Mouse (Mus musculus) limb, embryonic 11.5 days (tissue): ENCODE results near the gene Ahnak. TPM values are rescaled to one million over a fixed set of nuclear protein-coding genes. Genes with fewer than 3 reads are reported as not detected.

Source experiments
- ATAC-seq: fragments of 200-750 bp; cut with Nextera tagmentation; 2 replicates; pipeline ENCODE4 v1.8.0; 2017; ENCODE audit warnings: low read depth; ENCODE audit not compliant: insufficient number of reproducible peaks, low FRiP score, low TSS enrichment
- DNase-seq: peaks from one replicate; pipeline ENCODE4 v3.0.0-alpha.2; 2015; ENCODE audit warnings: low spot score
- H3K27ac ChIP-seq: fragments of 300-500 bp; sonication (generic); replicated peaks from 2 replicates; pipeline ENCODE4 v1.5.1; 2014; ENCODE audit warnings: low read depth, mild to moderate bottlenecking, low read length
- H3K27me3 ChIP-seq: fragments of 300-500 bp; sonication (generic); 2 replicates; pipeline ENCODE4 v1.6.1; 2014; ENCODE audit warnings: mild to moderate bottlenecking, low read length, mixed read lengths; ENCODE audit not compliant: control insufficient read depth, insufficient read depth
- H3K36me3 ChIP-seq: fragments of 300-500 bp; sonication (generic); 2 replicates; pipeline ENCODE4 v1.6.1; 2014; ENCODE audit warnings: mild to moderate bottlenecking, low read length, moderate library complexity, mixed read lengths; ENCODE audit not compliant: control insufficient read depth, insufficient read depth
- H3K4me1 ChIP-seq: fragments of 300-500 bp; sonication (generic); 2 replicates; pipeline ENCODE4 v1.6.1; 2014; ENCODE audit warnings: low read length, mixed read lengths; ENCODE audit not compliant: control insufficient read depth, insufficient read depth
- H3K4me2 ChIP-seq: fragments of 300-500 bp; sonication (generic); 2 replicates; pipeline ENCODE4 v1.6.1; 2014; ENCODE audit warnings: low read depth, mild to moderate bottlenecking, moderate library complexity; ENCODE audit not compliant: severe bottlenecking
- H3K4me3 ChIP-seq: fragments of 300-500 bp; sonication (generic); 2 replicates; pipeline ENCODE4 v1.5.1; 2014; ENCODE audit warnings: low read depth, low read length
- H3K9ac ChIP-seq: fragments of 300-500 bp; sonication (generic); 2 replicates; pipeline ENCODE4 v1.6.1; 2014; ENCODE audit warnings: mild to moderate bottlenecking, low read length
- H3K9me3 ChIP-seq: fragments of 300-500 bp; sonication (generic); 2 replicates; pipeline ENCODE4 v1.6.1; 2016; ENCODE audit warnings: low read length; ENCODE audit not compliant: control insufficient read depth
- WGBS: fragments of 180-500 bp; shearing (Covaris S2); extraction: QIAGEN DNeasy Blood & Tissue Kit; methylation state at CpG from one replicate; pipeline ENCODE4 v1.1.7; 2014; 5-methylcytosine and 5-hydroxymethylcytosine counted together
- polyA plus RNA-seq: library from polyadenylated mRNA; unstranded; fragments of >200 nt; fragmentation: Nextera tagmentation; extraction: Ambion mirVana; gene quantifications from 2 replicates; pipeline ENCODE4 v1.2.1, GENCODE M21; 2014

Gene Ahnak
- polyA plus RNA-seq = 7.7 and 8.9 TPM in 2 replicates

DNA sequence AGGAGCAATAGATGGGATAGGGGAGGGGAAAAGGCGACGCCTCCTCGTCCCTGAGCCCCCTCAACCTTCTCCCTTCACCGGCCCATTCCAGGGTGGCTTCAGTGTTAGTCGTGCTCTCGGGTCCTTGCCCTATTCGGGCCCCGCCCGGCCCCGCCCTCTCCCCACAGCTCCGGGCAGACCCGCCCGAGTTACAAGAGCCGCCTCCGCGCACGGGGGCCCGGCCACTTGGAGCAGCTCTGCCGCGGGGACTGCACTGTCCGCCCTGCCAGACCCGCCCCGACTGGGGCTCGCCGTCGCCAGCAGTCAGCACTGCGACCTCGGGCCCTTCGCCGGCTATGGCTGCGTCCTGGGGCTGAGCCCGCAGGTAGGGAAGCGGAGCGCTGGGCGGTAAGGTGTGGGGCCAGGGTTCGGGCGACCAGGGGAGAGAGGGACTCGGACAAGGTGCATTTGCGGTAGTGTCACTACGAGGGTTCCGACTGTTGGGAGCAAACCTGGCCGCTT, at the start of gene Ahnak:
Gene Ahnak, plus strand, starts transcription at position 219 of the 501 bp plus-strand sequence.
- Histone ChIP-seq H3K9me3 (no peaks in the 10 kb centered on the region), H3K27ac (peak within 1 kb of the TSS; percentile 83), H3K4me3 (peak within 1 kb of the TSS; percentile 78), H3K36me3 (no peaks in the 10 kb centered on the region), H3K4me2 (peak within 1 kb of the TSS; percentile 91), H3K4me1 (peaks cover 36% of the 10 kb centered on the region), H3K9ac (peak within 1 kb of the TSS; percentile 78), H3K27me3 (0 out of 2 replicates have a peak, but pooled peaks cover 6% of the 10 kb centered on the region)
- ATAC-seq = peak; percentile 48
- DNase-seq = peak; percentile 79
- WGBS = 1% methylated on average over 39 of the region's 42 CpGs

DNA sequence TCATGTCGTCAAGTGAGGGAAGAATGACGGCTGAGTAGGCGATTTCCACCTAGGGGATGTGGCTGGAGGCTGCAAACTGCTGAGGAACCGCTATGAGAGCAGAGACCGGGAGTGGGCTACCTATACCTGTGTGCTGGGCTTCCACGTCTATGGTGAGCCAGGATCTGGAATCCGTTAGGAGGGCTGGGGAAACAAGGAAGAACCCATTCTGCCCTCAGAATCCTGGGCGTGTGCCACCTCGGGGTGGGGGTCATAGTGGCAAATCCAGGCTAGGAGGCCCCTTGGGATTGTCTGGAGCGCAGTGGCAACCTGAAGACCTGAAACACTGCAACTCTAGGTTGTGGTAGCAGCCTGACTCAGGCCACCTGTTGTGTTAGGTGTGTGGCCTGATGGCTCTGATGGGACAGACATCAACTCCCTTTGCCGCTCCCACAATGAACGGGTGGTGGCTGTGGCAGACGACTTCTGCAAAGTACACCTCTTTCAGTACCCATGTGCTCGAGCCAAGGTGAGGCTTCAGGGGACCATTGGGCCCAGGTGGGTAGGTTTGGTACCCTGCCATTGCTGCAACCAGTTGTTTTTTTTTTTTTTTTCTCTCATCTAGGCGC, 48.5 kb upstream of the Ahnak start:
- WGBS = 75% methylated on average over 15 of the region's 15 CpGs
- peaks cover 10% of the 10 kb centered on the region for H3K36me3 ChIP-seq
- H3K9ac ChIP-seq = peak overlapping the region; percentile 99

DNA sequence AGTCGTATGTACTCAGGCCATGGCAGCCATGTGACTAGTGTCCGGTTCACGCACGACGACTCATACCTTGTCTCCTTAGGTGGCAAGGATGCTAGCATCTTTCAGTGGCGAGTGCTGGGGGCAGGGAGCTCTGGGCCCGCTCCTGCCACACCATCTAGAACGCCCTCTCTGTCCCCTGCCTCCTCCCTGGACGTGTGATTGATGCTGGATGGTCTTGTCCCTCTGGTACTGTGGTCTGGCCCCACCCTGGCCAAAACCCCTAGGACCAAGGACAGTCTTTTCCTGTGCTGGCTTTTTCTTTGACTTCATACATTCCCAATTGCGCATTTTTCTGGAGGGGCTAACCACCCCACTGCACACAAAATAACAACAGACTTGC, 48.0 kb upstream of the Ahnak start:
- Histone ChIP-seq H3K27ac (peak overlapping the region; percentile 99), H3K9me3 (no peaks in the 10 kb centered on the region), H3K4me3 (peak overlapping the region; percentile 98), H3K36me3 (peaks cover 15% of the 10 kb centered on the region), H3K27me3 (no peaks in the 10 kb centered on the region), H3K4me2 (peak overlapping the region; percentile 44), H3K9ac (peak overlapping the region; percentile 99), H3K4me1 (peaks cover 16% of the 10 kb centered on the region)
- no peak for DNase-seq
- 34% methylated on average over 10 of the region's 10 CpGs for WGBS
- 0 out of 2 replicates have a peak, but pooled peaks have one; percentile 15 for ATAC-seq

More for the DNA sequence above, 48.5 kb upstream of the Ahnak start:
- Histone ChIP-seq H3K27me3 (no peaks in the 10 kb centered on the region), H3K4me2 (peak overlapping the region; percentile 44), H3K4me1 (peaks cover 16% of the 10 kb centered on the region), H3K27ac (no peak overlapping the region; the same call in 1 of the 2 replicates), H3K9me3 (no peaks in the 10 kb centered on the region), H3K4me3 (no peak overlapping the region; the same call in 1 of the 2 replicates)
- ATAC-seq (no peak), DNase-seq (no peak)

DNA sequence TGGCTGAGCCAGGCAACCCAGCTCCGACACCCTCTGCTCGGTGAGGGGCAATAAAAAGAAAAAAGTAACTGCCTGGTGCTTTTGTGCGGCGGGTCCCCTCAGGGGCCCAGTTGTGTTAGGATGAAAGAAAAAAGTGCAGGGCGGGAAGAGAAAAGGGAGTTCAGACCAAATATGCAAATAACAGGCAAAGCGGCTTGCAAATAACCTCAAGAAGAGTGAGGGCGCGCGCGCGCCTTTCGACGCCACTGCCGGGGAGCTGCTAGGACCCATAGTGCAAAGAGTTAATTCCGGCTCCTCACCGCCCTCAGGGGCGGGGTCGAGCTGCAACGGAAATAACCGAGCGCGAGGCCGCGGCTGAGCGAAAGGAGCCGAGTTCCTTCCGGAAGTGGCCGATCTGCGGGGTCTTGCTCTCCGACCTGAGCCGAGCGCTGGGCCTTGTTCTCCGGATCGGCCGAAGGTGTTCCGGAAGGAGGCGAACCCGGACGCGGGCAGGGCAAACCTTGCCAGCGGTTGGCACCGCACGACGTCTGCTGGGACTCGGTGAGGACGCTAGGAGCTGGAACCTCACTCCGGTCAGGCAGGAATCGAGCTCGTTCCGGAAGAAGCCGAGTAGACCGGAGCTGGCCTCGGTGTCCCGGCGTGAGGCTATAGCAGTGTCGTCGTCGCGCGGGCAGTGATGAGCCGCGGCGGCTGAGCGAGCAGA, 47.4 kb upstream of the Ahnak start, which contains the start of gene Mta2:
Gene Mta2, plus strand, starts transcription at position 361 of the 703 bp plus-strand sequence.
- Histone ChIP-seq H3K9ac (peak within 1 kb of the TSS; percentile 99), H3K4me2 (peak within 1 kb of the TSS; percentile 44), H3K4me3 (peak within 1 kb of the TSS; percentile 98), H3K4me1 (peaks cover 16% of the 10 kb centered on the region), H3K27me3 (no peaks in the 10 kb centered on the region), H3K27ac (peak within 1 kb of the TSS; percentile 99), H3K9me3 (no peaks in the 10 kb centered on the region), H3K36me3 (peaks cover 19% of the 10 kb centered on the region)
- peak; percentile 98 for DNase-seq
- under 1% methylated on average over 64 of the region's 64 CpGs for WGBS
- peak; percentile 87 for ATAC-seq

DNA sequence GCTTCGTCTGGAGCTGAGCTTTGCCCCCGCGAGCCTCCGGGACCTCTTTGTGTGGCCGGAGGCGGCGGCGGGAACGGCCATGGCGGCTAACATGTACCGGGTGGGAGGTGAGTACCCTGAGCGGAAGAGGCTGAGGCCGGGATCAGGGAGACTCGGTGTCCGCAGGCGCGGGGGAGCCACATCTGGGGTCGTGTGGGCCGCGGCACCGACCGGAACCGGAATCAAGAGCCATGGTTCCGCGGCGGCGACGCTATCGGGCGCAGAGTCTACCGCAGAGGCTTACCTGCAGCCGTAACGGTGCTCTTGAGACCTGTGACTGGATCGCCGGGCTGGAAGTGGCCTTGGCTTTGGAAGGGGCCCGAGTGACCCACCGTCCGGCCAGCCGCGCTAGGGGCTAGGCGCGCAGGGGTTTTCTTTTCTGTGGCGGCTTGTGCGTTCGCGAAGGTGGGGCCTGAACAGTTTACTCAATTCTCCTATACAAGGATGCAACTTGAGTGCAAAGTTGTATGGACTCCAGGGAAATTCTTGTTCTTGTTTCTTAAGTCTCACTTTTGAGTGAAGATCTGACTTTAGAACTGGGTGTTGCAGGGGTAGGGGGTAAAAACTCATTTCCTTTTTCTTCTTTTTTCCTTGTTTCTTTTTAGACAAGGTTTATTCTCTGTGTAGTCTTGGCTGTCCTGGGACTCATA, 46.7 kb upstream of the Ahnak start:
- no peak for DNase-seq
- peak overlapping the region; percentile 99 for H3K27ac ChIP-seq
- peaks cover 25% of the 10 kb centered on the region for H3K36me3 ChIP-seq
- peak overlapping the region; percentile 99 for H3K9ac ChIP-seq
- peaks cover 16% of the 10 kb centered on the region for H3K4me1 ChIP-seq
- no peaks in the 10 kb centered on the region for H3K27me3 ChIP-seq
- ATAC-seq = peak; percentile 41
- H3K9me3 ChIP-seq = no peaks in the 10 kb centered on the region
- H3K4me3 ChIP-seq = peak overlapping the region; percentile 98
- H3K4me2 ChIP-seq = peak overlapping the region; percentile 44
- under 1% methylated on average over 46 of the region's 46 CpGs for WGBS

DNA sequence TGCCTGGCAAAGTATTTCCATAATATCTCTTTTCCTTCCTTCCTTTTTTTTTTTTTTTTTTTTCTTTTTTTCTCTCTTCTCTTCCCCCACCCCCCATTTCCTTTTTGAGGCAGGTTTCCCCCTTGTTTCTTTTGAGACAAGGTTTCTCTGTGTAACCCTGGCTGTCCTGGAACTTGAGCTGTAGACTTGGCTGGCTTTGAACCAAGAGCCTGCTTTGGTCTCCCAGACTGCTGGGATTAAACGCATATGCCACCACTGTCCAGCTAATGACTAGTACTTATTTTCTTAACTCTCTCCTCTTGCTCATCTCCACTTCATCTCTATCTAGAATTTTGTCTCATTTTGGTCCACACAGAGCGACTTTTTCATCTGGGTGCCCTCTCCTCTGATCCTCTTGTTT, 46.0 kb upstream of the Ahnak start:
- Histone ChIP-seq H3K4me1 (peaks cover 16% of the 10 kb centered on the region), H3K36me3 (peaks cover 31% of the 10 kb centered on the region), H3K27me3 (no peaks in the 10 kb centered on the region), H3K27ac (no peak overlapping the region), H3K9ac (peak overlapping the region; percentile 99), H3K4me2 (peak overlapping the region; percentile 44), H3K9me3 (no peaks in the 10 kb centered on the region), H3K4me3 (peak overlapping the region; percentile 98)
- ATAC-seq (no peak), DNase-seq (no peak)
- 71% methylated on average over 2 of the region's 2 CpGs for WGBS

DNA sequence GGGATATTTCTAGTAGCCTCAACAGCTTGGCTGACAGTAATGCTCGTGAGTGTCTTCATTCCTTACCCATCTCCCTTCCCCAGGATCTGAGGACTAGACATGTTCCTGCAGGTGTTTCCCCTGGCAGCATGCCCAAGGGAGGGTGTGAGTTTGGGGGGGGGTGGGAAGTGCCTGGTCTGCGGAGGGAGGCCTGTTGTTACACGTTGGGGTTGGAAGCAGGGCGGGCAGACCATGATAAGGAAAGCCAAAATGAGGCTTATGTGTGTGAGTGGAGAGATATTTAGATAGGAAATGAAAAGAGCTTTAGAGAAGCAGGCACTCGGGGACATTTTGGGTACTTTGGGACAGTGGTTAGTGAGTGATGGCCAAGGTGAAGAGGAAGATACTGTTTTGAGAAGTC, 45.0 kb upstream of the Ahnak start:
- Histone ChIP-seq H3K9me3 (no peaks in the 10 kb centered on the region), H3K4me1 (peaks cover 16% of the 10 kb centered on the region), H3K4me2 (peak overlapping the region; percentile 44; the same call in 1 of the 2 replicates), H3K9ac (0 out of 2 replicates have a peak overlapping the region, but pooled peaks have one; percentile 27), H3K36me3 (peaks cover 40% of the 10 kb centered on the region), H3K27me3 (no peaks in the 10 kb centered on the region), H3K27ac (no peak overlapping the region), H3K4me3 (peak overlapping the region; percentile 16; the same call in 1 of the 2 replicates)
- no peak for DNase-seq
- 74% methylated on average over 5 of the region's 5 CpGs for WGBS
- no peak for ATAC-seq

DNA sequence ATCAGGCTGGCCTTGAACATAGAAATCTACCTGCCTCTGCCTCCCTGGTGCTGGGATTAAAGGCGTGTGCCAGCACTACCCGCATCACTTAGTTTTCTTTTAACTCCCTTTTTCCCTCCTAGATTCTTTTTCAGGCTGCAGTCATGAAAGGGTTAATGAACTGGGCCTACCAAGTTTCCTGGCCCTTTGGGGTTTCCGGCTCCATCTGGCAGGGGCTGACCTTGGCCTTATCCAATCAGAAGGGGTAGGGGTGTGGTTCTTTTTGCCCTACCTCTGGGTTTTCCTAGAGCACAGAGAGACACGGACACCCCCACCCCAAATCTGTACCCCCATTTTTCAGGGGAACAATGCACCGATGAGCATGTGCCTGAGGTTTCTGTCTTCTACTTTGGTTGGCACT, 44.3 kb upstream of the Ahnak start:
- no peaks in the 10 kb centered on the region for H3K27me3 ChIP-seq
- H3K4me1 ChIP-seq = peaks cover 16% of the 10 kb centered on the region
- H3K4me2 ChIP-seq = peak overlapping the region; percentile 20
- no peak overlapping the region for H3K27ac ChIP-seq
- 0 out of 2 replicates have a peak overlapping the region, but pooled peaks have one; percentile 1 for H3K4me3 ChIP-seq
- DNase-seq (peak; percentile 81), ATAC-seq (no peak)
- peaks cover 42% of the 10 kb centered on the region for H3K36me3 ChIP-seq
- WGBS = 44% methylated on average over 5 of the region's 5 CpGs
- H3K9ac ChIP-seq = no peak overlapping the region
- no peaks in the 10 kb centered on the region for H3K9me3 ChIP-seq
